Mouse (Mus musculus): ENCODE measurements around the gene Tes3-ps. TPM values are rescaled to one million over a fixed set of nuclear protein-coding genes. Genes with fewer than 3 reads are reported as not detected.

Gene Tes3-ps
- total RNA-seq (2017): 0.74 and 1.4 TPM in 2 replicates

DNA sequence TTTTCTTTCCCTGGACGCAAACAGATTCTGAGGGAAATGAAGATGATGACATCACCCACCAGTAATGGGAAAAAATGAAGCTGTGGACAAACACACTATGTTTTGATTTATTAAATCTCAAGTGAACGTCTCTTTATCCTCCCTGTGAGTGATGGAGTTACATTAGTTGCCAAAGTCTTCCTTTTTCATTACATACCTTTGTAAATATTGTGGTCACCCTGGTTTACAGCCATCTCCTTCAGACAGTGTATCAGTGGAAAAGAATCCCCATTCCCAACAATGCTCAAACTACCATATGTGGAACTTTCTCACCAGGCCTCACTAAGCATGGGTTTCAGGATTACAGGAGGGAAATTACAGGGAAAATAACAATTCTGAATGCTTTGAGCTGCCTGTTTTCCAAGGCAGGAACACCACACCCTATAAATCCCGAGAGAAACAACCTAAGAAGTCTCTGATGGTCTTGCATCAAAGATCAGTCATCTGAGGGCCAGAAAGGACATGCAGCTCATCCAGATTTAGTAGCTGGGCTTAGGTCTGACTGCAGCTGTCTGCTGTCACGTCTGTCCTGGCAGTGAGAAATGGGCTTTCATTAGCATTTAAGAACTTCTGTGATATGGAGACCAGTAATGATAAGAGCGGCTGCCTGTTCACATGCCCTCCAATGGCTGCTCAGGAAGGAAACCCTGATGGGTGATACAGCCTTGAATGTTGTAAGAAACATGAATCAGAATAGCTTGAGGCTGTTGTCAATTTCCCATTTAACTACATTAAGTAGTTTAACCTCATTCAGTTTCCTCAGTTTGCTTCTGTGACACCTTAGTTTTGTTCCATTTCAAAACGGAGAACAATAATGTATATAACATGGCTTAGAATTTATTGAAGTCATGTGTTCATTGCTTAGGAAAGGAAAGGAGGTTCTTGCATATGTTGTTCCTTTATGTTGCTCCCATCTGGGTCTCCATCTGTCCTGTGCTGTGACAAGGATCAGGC lies at the start of gene Tes3-ps:
Tes3-ps (plus strand) TSS at position 943 of the 993 bp plus-strand sequence.
- ATAC-seq (ENCODE audit: extremely low read depth, insufficient number of reproducible peaks, low FRiP score, poor library complexity, severe bottlenecking): no peak

DNA sequence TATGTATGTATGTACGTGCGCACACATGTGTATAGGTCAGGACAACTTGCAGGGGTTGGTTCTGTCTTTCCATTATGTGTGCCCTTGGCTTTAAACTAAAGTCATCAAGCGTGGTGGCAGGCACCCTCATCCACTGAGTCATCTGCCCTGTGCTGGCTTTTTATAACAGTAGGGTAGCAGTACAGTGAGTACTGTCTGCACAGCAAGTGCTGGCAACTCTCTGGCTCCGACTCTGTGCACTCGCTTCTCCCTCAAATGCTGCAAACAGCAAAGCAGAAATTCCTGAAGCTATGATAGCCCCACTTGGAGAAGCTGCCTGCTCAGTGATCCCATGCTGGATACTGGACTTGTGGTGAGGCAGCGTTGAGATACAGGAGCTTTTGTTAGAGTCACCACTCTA lies 48.7 kb upstream of the Tes3-ps start:
- ATAC-seq (ENCODE audit: extremely low read depth, insufficient number of reproducible peaks, low FRiP score, poor library complexity, severe bottlenecking): no peak

DNA sequence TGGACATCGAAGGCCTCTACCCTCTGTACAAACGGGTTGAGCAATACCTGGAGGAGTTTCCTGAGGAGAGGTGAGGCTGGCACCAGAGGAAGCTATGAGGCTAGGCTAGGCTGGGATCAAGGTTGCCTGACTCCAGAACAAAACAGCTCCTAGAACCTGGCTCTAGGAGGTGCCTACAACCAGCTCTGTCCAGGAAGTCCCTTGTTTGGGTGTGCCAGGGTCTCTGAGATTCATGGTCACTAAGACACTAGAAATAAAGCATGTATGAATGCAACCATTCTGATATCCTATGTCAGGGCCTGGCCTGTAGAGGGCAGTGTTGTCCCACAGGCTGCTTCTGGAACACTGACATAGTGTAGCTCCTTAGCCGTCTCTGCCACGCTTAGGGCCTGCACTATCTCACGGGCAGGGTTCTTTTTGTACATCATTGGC lies 43.8 kb upstream of the Tes3-ps start:
- ATAC-seq (ENCODE audit: extremely low read depth, insufficient number of reproducible peaks, low FRiP score, poor library complexity, severe bottlenecking): peak; percentile 65

DNA sequence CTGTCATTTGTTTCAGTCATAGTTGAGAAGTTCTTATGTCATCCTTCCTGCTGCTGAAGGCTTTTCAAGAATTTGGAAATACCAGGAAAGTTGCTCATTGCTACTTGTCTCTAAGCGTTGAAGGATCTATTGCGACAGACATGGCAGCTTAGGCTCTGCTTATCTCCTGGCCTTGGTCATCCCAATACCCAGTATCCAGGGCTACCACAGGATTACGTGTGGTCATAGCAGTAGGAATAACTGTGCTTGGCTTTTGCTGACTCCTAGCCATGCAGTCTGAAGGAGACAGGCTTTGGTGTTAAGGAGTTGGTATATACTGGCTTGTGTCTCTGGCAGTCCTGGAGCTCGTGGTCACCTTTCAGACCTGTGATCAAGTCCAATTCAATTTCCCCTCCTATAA lies 32.8 kb upstream of the Tes3-ps start:
- ATAC-seq (ENCODE audit: extremely low read depth, insufficient number of reproducible peaks, low FRiP score, poor library complexity, severe bottlenecking): no peak

DNA sequence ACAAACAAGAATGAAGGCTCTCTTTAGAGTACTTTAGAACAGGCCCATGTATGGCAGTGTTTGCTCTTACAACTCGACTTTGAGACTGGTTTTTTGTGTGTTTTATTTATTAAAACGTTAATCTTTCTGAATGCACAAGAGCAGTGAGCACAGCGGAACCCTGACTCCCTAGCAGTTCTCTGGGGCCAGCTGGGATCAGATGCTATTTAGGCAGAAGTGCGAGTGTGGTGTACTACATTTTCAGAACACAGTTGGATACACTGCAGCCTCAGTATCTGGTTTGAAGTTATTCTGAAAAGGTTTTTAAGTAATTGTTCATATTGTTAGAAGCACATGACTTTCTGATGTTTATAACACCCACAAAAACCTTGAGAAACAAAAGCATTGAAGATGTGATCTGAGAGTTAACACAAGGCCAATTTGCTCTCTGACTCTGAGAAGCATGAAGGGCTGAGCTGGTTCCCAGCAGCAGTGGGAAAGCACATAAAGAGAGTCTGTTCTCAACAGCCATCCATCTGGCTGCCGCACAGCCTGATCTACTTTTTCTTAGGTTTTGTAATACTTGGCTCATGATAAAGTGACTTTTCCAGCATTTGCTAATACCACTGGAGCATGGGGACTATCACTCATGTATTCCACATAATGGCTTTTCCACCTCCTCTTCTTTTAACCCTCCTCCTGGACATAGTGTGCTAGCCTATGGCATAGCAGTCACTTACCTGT lies 32.3 kb upstream of the Tes3-ps start:
- no peak for ATAC-seq (ENCODE audit: extremely low read depth, insufficient number of reproducible peaks, low FRiP score, poor library complexity, severe bottlenecking)

DNA sequence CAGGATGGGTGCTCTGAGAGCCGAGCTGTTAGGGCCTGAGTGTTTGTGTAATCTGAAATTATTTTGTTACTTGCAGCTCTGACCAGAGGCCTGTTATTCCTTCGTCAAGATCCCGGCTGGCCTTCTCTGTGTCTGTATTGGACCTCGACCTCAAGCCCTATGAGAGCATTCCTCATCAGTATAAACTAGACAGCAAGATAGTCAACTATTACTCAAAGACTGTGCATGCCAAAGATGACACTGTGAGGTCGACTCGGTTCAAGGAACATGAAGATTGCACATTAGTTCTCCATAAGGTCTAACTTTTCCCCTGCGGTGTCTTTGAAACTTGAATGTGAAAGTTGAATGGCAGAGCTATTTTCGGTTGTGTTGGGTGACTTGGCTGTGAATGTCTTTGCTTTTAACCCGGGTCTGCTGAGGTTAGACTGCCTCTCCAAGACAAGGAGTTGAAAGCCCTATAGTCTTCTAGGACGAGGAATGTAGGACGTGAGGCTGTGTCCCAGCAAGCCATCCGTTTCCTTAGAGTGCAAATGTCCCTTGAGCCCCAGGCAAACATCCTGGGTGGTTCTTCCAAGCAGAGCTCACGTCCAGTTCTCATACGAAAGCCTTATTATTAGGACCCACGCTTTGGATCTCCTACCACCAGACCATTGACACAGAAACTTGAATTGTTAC lies 31.5 kb upstream of the Tes3-ps start:
- ATAC-seq (ENCODE audit: extremely low read depth, insufficient number of reproducible peaks, low FRiP score, poor library complexity, severe bottlenecking): no peak

DNA sequence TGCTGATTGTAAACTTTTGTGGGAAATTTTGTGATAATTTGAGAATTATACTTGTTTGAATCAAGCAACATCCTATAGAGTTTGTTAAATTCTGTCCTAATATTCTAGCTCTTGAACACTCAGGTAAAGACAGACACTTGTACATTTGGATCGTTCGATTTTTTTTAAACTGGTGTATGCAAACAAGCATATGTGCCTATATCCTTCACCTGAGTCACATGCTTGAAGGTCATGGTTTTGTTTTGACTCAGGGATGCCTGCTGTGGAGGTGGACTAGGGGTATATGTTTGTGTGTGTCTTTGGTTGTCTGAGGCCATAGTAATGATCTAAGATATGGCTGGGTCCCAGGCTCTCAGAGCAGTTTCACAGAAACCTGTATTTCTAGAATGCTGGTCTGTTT lies 30.2 kb upstream of the Tes3-ps start:
- no peak for ATAC-seq (ENCODE audit: extremely low read depth, insufficient number of reproducible peaks, low FRiP score, poor library complexity, severe bottlenecking)

DNA sequence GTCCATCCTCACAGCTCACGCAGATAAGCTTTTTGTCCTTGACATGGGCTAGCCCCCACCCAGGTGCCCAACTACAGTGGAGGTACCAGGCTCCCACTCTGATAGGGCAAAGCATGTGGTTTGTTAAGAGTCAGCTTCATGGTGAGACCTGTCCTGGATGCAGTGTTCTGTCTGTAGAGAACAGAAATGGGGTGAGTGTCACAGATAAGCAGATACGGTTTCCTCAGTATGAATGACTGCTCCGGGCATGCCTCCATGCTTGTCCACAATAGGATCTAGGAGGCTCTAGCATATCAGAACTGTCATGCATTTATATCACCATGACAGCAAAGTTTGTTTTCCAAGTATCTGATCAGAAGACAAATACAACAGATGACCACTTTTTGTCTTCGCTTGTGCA lies 27.2 kb upstream of the Tes3-ps start:
- ATAC-seq (ENCODE audit: extremely low read depth, insufficient number of reproducible peaks, low FRiP score, poor library complexity, severe bottlenecking): no peak

DNA sequence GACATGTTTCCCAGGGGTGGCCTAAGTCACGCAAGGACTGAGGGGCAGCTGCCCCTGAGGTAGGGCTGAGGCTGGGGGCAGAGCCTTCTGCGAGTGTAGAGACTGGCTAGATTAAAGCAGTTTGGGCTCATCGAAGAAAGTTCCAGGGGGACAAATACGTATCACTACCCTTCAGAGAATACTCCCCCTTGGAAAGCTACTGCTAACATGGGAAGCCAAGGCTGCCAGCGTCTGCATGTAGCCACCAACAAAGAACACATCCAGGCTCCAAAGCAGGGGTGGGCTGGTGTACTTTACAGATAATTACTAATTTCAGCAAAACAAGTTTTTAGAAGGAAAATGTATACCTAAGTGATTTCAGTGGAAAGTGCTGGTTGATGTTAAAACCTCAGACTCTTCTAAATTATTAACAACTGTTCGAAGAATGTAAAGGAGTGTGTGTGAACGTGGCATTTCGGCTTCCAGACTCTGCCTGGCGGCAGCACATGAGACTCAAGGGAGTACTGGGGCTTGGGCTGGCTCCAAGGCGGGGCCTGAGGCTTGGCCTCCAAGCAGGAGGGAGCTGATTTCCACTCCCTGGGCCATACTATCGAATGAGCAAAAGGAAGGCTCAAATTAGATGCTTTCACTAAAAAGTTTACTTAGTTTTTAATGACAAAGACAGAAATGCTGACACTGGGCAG lies 26.6 kb upstream of the Tes3-ps start:
- ATAC-seq (ENCODE audit: extremely low read depth, insufficient number of reproducible peaks, low FRiP score, poor library complexity, severe bottlenecking): no peak

DNA sequence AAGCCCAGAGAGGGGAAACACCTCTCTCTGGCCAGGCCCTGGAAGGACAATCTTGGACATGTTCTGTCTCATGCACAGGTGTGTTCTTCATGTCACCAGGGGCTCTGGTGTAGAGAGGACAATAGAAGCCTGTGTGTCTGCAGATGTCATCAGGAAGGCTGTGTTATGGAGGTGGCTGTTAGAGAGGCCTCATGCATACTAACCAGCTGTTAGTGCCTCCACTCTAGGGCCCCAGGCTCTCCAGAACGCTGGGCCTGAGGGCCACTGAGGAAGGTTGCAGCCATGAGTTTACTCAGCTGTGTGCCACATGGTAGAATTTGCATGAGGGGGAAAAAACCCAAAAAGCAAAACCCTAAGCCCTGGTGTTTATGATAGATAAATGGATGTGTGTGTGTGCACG lies 25.5 kb upstream of the Tes3-ps start:
- ATAC-seq (ENCODE audit: extremely low read depth, insufficient number of reproducible peaks, low FRiP score, poor library complexity, severe bottlenecking): no peak

DNA sequence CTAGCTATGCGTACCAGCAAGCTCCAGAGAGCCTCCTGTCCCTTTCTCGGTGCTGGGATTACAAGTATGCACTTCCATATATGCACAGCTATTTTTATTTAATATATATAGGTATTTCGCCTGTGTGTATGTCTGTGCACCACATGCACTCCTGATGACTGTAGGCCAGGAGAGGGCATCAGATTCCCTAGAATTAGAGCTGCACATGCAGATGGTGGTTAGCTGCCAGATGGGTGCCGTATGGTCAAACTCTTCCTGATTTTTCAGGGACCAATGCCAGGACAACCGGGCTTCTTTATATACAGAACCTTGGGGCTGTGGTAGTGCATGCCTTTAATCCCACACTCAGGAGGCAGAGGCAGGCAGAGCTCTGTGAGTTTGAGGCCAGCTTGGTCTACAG lies 24.1 kb upstream of the Tes3-ps start:
- no peak for ATAC-seq (ENCODE audit: extremely low read depth, insufficient number of reproducible peaks, low FRiP score, poor library complexity, severe bottlenecking)

DNA sequence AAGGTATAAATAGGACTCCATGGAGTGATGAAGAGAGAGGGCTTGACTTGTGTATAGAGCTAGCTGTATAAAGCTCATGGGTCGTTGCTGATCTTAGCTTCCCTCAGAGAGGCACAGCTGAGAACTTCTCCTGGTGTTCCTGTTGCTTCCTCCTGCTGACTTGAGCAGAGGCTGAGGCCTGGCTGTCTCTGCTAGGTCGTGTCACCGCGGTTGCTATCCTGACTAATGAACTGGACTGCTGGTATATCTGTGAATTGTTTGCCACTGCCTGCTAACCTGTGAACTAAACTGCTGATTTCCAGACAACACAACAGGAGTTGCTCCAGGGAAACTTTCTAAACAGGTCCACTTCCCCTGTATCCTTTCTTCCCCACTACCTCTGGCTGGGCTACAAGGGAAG lies 22.8 kb upstream of the Tes3-ps start:
- no peak for ATAC-seq (ENCODE audit: extremely low read depth, insufficient number of reproducible peaks, low FRiP score, poor library complexity, severe bottlenecking)

DNA sequence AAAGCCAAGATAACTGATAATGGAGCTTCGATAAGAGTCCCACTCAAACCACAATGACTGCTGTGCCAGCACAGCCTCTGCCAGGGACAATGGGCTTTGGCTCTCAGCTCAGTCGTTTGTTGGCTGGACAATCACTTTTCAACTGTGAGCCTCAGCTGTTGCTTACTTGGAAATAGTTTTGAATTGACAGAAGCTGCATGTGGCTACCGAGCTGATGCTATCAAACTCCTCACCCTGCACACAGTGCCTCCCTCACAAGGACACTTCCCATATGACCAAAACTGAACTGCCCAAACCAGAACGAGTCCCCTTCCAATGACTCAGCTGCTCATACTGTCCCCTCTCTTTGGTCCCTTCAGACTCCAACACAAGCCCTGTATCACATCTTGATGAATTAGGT lies 22.3 kb upstream of the Tes3-ps start:
- ATAC-seq (ENCODE audit: extremely low read depth, insufficient number of reproducible peaks, low FRiP score, poor library complexity, severe bottlenecking): no peak

DNA sequence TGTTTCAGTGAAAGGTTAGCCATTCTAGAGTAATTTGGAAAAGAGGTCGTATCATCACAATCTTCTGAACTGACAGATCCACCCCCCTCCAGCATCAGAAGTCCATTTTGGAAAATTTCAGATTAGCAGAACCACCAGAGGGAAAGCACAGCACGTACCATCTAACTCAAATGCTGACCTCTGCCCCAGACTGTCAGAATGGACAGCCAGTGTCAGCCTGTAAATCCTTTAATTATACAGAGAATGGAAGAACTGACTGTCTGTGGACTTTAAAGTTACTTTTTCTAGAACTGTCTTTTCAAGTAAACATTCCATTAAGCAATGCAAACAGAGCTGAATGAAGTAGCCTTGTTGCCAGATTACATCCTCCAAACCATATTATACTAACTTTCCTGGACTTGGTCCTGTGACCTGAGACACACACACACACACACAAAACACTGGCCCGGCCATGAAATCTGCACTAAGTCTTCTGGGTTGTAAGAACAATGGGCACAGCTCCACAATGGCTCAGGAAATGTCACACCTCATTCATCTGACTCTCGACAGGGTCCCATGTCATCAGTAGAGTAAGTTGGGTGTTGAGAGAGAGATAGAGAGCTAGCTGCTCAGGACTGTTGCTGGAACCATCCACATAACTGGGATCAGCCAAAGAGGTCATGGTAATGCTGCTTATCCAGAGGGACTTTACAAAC lies 21.0 kb upstream of the Tes3-ps start:
- no peak for ATAC-seq (ENCODE audit: extremely low read depth, insufficient number of reproducible peaks, low FRiP score, poor library complexity, severe bottlenecking)

DNA sequence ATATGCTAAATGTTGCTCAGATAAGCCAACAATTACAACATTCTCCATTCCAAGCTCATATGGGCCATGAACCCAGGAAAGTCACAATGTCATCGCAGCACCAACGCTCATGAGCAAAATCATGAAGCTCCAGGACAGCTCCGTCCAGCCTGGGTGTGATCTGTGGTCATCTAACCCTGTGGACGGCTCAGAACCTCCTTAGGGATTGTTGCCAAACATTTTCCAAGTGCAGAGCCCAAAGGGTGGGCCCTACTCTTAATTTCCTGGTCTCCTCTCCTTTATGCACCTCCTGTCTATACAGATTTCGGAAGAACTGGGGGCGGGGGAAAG lies 20.5 kb upstream of the Tes3-ps start:
- ATAC-seq (ENCODE audit: extremely low read depth, insufficient number of reproducible peaks, low FRiP score, poor library complexity, severe bottlenecking): no peak

DNA sequence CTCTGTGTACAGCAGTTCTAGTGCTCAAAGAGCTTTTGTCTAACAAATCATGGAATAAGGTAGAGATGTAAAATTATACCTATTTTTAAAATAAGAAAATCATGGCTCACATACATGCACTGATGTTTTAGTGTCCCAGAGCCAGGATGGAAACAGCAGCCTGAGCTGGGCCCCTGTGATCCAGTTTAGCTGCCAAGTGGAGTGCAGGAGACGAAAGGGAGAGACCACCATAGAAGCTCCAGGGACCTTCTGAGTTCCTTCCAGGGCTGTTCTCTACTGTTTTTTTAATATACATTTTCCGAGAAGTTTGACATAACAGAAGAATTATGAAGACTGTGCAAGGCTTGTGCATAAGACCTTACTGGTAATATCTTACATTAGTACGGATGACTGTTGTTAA lies 15.2 kb upstream of the Tes3-ps start:
- ATAC-seq (ENCODE audit: extremely low read depth, insufficient number of reproducible peaks, low FRiP score, poor library complexity, severe bottlenecking): no peak

DNA sequence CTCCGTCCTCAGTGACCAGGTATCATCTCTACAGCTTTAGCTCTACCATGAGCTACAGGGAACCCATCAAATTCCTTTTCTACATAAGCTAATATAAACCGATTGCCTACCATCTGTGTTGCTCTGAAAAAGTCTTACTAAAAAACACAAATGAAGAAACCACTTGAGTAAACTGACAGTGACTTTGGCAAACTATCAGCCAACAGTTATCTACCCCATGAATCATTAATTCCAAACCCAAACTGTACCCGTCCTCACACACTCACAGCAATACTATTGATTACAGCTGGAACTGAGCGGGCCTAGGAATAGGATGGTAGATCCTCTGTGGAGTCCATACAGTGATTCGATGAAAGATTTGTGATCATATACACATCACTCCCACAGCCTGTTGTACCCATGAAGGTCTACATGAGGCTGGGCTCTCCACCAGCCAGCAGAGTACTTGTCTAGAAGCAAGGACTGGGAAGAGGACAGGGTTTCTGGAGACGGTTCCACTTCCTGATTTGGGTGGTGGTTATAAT lies 14.2 kb upstream of the Tes3-ps start:
- no peak for ATAC-seq (ENCODE audit: extremely low read depth, insufficient number of reproducible peaks, low FRiP score, poor library complexity, severe bottlenecking)

DNA sequence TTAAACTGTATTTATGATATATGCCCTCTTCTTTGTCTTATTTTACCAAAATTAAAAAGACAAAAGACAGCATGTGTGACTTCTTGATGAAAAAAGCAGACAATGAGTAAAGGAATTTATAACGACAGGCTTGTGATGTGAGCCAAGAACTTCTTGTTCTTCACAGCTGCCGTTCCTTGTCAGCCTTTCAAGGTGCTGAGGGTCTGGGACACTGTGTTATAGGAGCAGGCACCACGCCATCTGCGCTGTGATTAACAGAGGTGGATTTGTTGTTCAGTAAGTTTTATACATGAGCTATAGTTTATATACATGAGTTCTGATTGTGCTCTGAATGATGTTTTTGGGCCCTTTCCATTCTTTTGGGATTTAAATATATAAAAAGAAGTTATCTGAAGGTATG lies 13.7 kb upstream of the Tes3-ps start:
- no peak for ATAC-seq (ENCODE audit: extremely low read depth, insufficient number of reproducible peaks, low FRiP score, poor library complexity, severe bottlenecking)

Measured in neutrophil, adult 5-6 weeks (primary cell).